Mouse (Mus musculus): ENCODE data around the gene Snrk. TPM values are rescaled to one million over a fixed set of nuclear protein-coding genes. Genes with fewer than 3 reads are reported as not detected.

Snrk gene
- polyA plus RNA-seq (2016; fragmentation: Nextera tagmentation; extraction: Ambion mirVana) = 48.9 and 51.0 TPM in 2 replicates

DNA sequence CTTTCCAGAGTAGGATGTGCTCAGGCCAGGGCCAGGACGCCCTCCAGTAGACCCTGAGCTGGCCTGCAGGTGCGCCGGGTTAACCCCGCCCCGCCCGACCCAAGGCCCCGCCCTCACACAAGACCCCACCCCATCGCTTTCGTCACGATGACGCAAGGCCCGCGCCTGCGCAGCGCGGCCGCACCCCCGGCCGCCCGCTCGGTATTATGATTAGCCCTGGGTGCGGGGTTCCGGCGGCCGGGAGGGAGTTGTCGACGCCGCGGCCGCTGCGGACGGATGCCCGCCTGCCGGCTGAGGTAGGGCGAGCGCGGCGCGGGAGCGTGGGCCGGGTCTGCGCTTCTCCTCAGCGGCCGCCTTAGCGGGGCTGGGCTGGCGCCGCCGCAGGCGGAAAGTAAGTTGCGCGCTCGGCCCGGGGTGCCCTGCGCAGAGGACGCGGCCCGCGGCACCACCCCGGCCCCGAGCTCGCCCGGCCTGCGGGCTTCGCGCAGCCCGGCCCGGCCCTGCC, at the start of gene Snrk:
TSS of gene Snrk (plus strand) at position 155 of the 505 bp plus-strand sequence.
- Histone ChIP-seq H3K27ac (peak within 1 kb of the TSS; percentile 87), H3K4me1 (peaks cover 5% of the 10 kb centered on the region), H3K27me3 (replicated peaks) (no peaks in the 10 kb centered on the region), H3K36me3 (no peaks in the 10 kb centered on the region), H3K9me3 (no peaks in the 10 kb centered on the region), H3K4me2 (replicated peaks) (peak within 1 kb of the TSS; percentile 90), H3K9ac (peak within 1 kb of the TSS; percentile 91), H3K4me3 (peak within 1 kb of the TSS; percentile 91)
- ATAC-seq (ENCODE audit: low FRiP score, low read depth) = peak; percentile 97
- under 1% methylated on average over 64 of the region's 67 CpGs for WGBS

DNA sequence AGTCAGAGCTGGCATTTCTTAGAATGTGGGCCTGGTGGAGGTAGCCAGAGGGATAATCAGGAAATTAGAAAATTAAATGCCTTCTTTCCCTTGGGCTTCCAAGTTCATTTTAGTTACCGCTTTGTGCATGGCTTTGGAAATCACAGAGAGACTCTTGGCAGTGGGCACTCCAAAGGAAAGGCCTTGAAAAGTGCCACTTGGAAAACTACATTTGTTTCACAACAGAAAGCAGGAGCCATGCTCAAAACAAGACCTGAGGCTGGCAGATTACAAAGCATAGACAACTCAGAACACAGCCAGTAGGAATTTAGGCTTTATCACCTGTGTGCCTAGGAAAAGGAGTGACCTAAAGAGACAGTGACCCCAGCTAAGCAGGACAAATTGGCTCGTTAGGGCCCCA, 49.4 kb upstream of the Snrk start:
- no peak for ATAC-seq (ENCODE audit: low FRiP score, low read depth)
- Histone ChIP-seq H3K4me3 (no peak overlapping the region), H3K4me2 (replicated peaks) (no peak overlapping the region), H3K9ac (no peak overlapping the region), H3K27ac (no peak overlapping the region), H3K9me3 (no peaks in the 10 kb centered on the region), H3K36me3 (no peaks in the 10 kb centered on the region), H3K27me3 (replicated peaks) (no peaks in the 10 kb centered on the region), H3K4me1 (no peaks in the 10 kb centered on the region)
- WGBS = 88% methylated on average over 2 of the region's 2 CpGs

DNA sequence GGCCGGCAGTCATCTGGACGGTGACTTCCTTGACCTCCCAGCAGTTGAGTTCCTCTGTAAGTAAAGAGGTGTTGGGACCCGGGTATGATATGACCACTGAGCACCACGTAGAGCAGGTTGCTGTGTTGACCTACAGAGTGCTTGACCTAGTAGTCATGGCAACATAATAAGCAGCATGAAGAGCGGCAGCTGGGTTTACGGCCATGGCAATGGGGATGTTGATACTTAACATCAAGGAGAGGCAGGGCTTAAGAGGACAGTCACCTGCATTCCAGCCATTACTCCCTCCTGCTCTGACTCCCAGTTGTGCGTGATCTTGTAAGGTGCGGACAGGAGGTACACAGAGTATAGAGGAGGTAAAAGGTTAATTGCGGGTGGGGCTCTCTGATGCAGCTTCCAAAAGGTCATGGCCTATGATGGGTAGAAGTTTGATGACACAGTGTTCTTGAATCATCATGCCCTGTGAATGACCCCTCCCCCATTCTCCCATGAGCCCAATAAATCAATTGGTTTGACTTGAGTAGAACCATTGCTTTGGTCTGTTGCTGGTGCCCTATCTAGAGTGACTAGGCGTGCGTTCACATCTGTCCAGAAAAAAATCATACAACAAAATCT, 47.4 kb upstream of the Snrk start:
- ATAC-seq (ENCODE audit: low FRiP score, low read depth) = no peak
- WGBS = 85% methylated on average over 11 of the region's 11 CpGs
- no peak overlapping the region for H3K27ac ChIP-seq

DNA sequence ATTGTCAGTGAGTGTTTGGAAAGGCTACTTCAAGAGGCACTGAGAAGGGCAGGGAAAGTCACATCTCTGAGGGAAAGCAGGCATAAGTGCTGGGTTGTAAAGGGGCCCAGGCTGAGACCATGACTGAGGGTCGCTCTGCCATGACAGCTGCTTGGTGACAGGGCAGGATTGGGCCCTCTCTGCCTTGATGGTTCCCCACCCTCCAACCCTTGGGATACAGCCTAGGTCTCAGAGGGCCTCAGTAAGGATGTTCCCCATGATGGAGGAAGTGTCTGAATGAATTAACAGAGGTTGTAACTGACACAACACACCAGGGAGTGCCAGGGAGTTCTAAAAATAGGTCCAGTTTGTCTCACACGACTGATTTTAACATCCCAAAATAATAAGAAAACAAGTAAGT, 43.1 kb upstream of the Snrk start:
- H3K9me3 ChIP-seq = no peaks in the 10 kb centered on the region
- H3K27me3 ChIP-seq (replicated peaks) = no peaks in the 10 kb centered on the region
- no peak overlapping the region for H3K9ac ChIP-seq
- H3K4me2 ChIP-seq (replicated peaks) = no peak overlapping the region
- H3K36me3 ChIP-seq = no peaks in the 10 kb centered on the region
- H3K27ac ChIP-seq = no peak overlapping the region
- H3K4me1 ChIP-seq = no peaks in the 10 kb centered on the region
- no peak overlapping the region for H3K4me3 ChIP-seq
- ATAC-seq (ENCODE audit: low FRiP score, low read depth) = no peak
- WGBS = 42% methylated on average over 2 of the region's 2 CpGs

More for the DNA sequence above, 47.4 kb upstream of the Snrk start:
- Histone ChIP-seq H3K9me3 (no peaks in the 10 kb centered on the region), H3K4me1 (no peaks in the 10 kb centered on the region), H3K9ac (no peak overlapping the region), H3K36me3 (no peaks in the 10 kb centered on the region), H3K4me3 (no peak overlapping the region), H3K27me3 (replicated peaks) (no peaks in the 10 kb centered on the region), H3K4me2 (replicated peaks) (no peak overlapping the region)

DNA sequence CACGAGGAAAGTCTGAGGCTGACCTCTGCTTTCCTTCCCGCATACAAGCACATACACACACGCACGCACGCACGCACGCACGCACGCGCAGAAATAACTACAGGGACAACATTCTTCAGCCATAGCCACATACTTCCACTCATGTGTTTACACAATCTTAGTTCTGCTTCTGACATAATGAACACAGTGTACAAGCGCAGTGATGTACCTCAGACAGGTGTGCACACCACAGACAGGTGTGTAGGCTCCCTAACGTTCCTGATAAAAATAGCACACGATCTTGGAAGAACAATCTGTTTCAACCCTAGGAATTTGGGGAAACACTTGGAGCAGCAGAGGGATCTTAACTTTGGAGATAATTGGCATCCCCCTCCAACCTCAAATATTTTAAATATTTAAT, 42.5 kb upstream of the Snrk start:
- H3K4me3 ChIP-seq = no peak overlapping the region
- no peaks in the 10 kb centered on the region for H3K36me3 ChIP-seq
- H3K4me1 ChIP-seq = no peaks in the 10 kb centered on the region
- H3K9ac ChIP-seq = no peak overlapping the region
- no peak for ATAC-seq (ENCODE audit: low FRiP score, low read depth)
- no peak overlapping the region for H3K4me2 ChIP-seq (replicated peaks)
- H3K27ac ChIP-seq = no peak overlapping the region
- 94% methylated on average over 13 of the region's 13 CpGs for WGBS
- H3K27me3 ChIP-seq (replicated peaks) = no peaks in the 10 kb centered on the region
- H3K9me3 ChIP-seq = no peaks in the 10 kb centered on the region

DNA sequence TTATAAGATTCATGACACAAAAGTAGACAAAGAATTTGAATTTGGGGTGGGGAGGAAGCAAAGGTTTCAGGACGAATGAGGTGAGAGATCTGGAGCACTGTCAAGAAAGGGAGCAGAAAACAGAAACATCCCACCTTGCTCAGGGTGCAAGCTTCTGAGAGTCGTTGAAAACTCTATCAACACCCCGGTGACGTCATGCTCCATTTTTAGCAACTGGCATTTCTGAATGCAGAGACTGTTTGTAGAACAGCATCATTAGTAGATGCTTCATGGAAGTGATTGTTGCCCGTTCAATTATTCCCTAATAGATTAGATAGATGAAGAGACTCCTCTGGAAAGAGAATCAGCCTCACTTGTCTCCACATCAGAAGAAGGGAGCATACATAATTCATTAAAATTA, 38.6 kb upstream of the Snrk start:
- H3K4me2 ChIP-seq (replicated peaks) = no peak overlapping the region
- H3K9ac ChIP-seq = no peak overlapping the region
- H3K27ac ChIP-seq = no peak overlapping the region
- H3K4me1 ChIP-seq = no peaks in the 10 kb centered on the region
- no peaks in the 10 kb centered on the region for H3K36me3 ChIP-seq
- no peak for ATAC-seq (ENCODE audit: low FRiP score, low read depth)
- H3K4me3 ChIP-seq = no peak overlapping the region
- no peaks in the 10 kb centered on the region for H3K9me3 ChIP-seq
- WGBS = 82% methylated on average over 5 of the region's 5 CpGs
- no peaks in the 10 kb centered on the region for H3K27me3 ChIP-seq (replicated peaks)

DNA sequence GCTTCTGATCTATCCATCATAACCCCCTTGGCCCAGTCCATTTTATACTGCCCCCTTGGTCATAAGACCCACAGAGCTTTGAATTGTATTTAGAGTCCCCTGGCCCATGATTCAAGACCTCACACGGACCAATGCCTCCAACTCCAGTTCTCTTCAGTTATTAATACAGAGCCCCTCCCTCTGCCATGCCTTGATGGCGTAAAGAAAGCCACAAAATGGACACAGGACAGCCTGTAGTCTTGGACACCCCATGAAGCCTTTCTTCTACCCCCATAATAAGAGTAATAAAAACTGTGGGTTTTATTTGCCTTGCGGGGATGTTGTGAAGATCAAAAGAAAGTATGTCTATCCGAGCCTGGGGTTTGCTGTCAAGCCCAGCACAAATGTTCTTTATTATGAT, 33.4 kb upstream of the Snrk start:
- H3K4me3 ChIP-seq = no peak overlapping the region
- H3K27ac ChIP-seq = no peak overlapping the region
- no peaks in the 10 kb centered on the region for H3K36me3 ChIP-seq
- no peak for ATAC-seq (ENCODE audit: low FRiP score, low read depth)
- H3K4me1 ChIP-seq = no peaks in the 10 kb centered on the region
- no peaks in the 10 kb centered on the region for H3K27me3 ChIP-seq (replicated peaks)
- no peak overlapping the region for H3K4me2 ChIP-seq (replicated peaks)
- WGBS = 31% methylated on average over 4 of the region's 4 CpGs
- no peaks in the 10 kb centered on the region for H3K9me3 ChIP-seq
- no peak overlapping the region for H3K9ac ChIP-seq

DNA sequence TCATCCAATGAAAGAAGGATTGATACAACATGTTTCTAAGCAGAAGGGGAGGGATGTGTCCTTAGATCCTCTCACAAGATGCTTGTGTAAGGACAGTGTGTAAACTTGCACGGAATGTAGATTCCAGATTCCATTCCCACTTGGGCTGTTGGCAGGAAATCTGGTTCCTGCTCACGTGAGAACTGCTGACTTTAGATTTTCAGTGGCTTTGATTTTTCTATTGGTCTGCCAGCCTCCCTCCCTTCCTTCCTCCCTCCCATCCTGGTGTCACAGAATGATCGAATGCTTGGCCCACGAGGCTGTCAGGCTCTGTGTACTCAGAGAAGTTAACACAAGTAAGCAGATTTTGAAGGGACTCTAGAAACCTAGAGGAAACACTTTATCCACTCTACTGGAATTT, 32.9 kb upstream of the Snrk start:
- H3K27ac ChIP-seq = no peak overlapping the region
- 53% methylated on average over 4 of the region's 4 CpGs for WGBS

DNA sequence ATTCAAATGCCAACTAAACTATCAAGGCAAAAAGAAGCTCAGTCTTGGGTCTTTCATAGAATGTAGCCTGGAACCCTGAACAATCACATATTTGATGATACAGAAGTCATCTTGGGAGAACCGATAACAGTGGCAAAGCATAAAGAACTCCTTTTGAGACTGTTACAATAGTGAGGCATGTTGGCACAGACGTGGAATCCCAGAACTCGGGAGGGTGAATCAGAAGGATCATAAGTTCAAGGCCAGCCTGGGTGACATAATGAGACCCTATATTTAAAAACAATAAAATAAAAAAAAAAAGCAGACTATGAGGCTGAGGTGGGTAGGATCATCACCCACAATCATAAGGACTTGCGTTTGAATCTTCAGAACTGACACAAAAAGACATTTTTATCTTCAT, 32.4 kb upstream of the Snrk start:
- WGBS = 83% methylated on average over 4 of the region's 4 CpGs
- Histone ChIP-seq H3K9me3 (no peaks in the 10 kb centered on the region), H3K36me3 (no peaks in the 10 kb centered on the region), H3K4me2 (replicated peaks) (no peak overlapping the region), H3K27ac (no peak overlapping the region), H3K9ac (no peak overlapping the region), H3K4me1 (no peaks in the 10 kb centered on the region), H3K27me3 (replicated peaks) (no peaks in the 10 kb centered on the region), H3K4me3 (no peak overlapping the region)
- ATAC-seq (ENCODE audit: low FRiP score, low read depth) = no peak

More for the DNA sequence above, 32.9 kb upstream of the Snrk start:
- no peaks in the 10 kb centered on the region for H3K9me3 ChIP-seq
- no peak overlapping the region for H3K9ac ChIP-seq
- H3K4me1 ChIP-seq = no peaks in the 10 kb centered on the region
- no peaks in the 10 kb centered on the region for H3K36me3 ChIP-seq
- no peak overlapping the region for H3K4me3 ChIP-seq
- H3K4me2 ChIP-seq (replicated peaks) = no peak overlapping the region
- ATAC-seq (ENCODE audit: low FRiP score, low read depth) = no peak
- H3K27me3 ChIP-seq (replicated peaks) = no peaks in the 10 kb centered on the region

DNA sequence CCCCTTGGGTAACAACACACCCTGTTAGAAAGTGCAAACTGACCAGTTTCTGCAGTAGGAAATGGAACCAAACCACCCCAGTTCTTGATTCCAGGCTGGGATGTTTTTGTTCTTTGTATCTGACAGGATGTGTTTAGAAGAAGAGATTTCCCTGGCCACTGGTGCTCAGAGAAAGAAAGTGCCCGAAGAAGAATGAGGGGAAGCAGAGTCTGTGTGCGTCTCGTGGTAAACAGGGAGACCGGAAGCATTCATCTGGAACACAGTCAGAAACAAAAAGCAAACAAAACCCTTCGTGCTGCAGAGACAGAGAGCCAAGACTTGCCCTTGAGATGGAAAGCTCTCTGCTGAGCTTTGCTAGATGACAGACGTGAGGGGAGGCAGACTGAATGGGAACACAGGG, 32.0 kb upstream of the Snrk start:
- H3K4me3 ChIP-seq = no peak overlapping the region
- no peaks in the 10 kb centered on the region for H3K27me3 ChIP-seq (replicated peaks)
- H3K4me1 ChIP-seq = no peaks in the 10 kb centered on the region
- no peak overlapping the region for H3K9ac ChIP-seq
- H3K27ac ChIP-seq = no peak overlapping the region
- H3K36me3 ChIP-seq = no peaks in the 10 kb centered on the region
- H3K4me2 ChIP-seq (replicated peaks) = no peak overlapping the region
- no peak for ATAC-seq (ENCODE audit: low FRiP score, low read depth)
- WGBS = 48% methylated on average over 6 of the region's 6 CpGs
- H3K9me3 ChIP-seq = no peaks in the 10 kb centered on the region

DNA sequence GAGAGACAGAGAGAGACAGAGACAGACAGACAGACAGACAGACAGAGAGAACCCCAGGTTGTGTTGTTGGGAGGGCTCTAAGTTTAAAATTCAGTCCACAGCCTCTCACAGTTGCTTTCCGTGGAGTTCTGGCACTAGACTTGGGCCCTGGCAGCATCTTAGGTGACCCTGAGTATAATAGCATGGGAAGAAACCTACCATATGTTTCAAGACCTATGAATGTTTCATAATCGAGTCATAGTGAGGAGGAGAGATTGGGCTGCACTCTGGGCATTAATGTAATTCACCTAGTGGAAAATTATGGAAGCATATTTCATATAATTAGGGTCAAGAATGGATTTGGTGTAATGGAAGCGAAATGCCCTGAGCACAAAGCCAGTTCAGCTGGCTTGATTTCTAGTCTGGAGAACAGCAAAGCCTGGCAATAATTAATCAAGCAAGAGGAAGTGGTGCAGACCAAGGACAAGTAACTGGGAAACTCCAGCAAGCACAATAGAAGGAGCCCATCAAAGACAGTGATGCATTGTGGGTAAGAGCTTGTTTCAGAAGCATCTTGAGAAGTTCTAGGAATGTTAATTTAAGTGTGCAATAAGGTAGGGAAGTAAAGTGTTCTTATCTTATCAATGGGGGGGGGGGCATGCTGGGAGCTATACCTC, 31.4 kb upstream of the Snrk start:
- H3K27ac ChIP-seq = no peak overlapping the region
- 89% methylated on average over 3 of the region's 3 CpGs for WGBS

DNA sequence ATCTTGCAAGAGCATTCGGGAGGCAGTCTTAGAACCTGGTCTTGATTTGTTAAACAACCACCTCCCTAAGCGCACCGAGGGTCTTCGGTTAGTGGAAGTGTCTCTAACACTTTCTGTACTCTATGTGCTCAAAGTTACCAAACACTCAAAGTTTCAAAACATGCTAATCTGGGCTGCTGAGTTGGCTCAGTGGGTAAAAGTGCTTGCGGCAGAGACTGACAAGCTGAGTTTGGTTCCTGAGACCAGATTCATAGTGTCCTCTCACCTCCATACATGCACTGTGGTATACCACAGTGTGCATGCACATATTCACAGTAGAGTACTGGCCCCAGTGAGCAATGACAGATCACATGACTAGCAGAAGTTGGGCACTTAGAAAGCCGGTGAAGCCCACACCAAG, 30.0 kb upstream of the Snrk start:
- Histone ChIP-seq H3K36me3 (no peaks in the 10 kb centered on the region), H3K4me1 (no peaks in the 10 kb centered on the region), H3K4me3 (no peak overlapping the region), H3K27me3 (replicated peaks) (no peaks in the 10 kb centered on the region), H3K27ac (no peak overlapping the region), H3K9ac (no peak overlapping the region), H3K4me2 (replicated peaks) (no peak overlapping the region), H3K9me3 (no peaks in the 10 kb centered on the region)
- 91% methylated on average over 6 of the region's 6 CpGs for WGBS
- no peak for ATAC-seq (ENCODE audit: low FRiP score, low read depth)

More for the DNA sequence above, 31.4 kb upstream of the Snrk start:
- no peak overlapping the region for H3K4me3 ChIP-seq
- no peaks in the 10 kb centered on the region for H3K9me3 ChIP-seq
- H3K4me1 ChIP-seq = no peaks in the 10 kb centered on the region
- no peak overlapping the region for H3K4me2 ChIP-seq (replicated peaks)
- no peak for ATAC-seq (ENCODE audit: low FRiP score, low read depth)
- no peak overlapping the region for H3K9ac ChIP-seq
- H3K36me3 ChIP-seq = no peaks in the 10 kb centered on the region
- no peaks in the 10 kb centered on the region for H3K27me3 ChIP-seq (replicated peaks)

DNA sequence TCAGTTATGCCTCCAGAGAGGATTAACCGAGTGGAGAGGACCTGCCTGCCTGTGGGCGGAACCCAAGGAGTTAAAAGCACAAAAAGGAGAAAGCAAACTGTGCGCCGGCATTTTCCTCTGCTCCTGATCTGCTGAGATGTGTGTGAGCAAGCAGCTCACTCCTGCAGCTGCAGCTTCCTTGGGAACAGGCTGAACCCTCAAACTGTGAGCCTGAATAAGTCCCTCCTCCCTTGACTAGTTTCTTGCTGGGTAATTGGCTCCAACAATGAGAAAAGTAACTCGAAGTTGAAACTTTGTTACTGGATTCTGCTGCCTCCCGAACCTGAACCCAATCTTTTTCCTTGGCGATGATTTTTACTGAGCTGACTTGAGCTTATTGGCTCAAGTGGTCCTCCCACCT, 25.9 kb upstream of the Snrk start:
- no peak overlapping the region for H3K4me3 ChIP-seq
- no peak overlapping the region for H3K4me2 ChIP-seq (replicated peaks)
- H3K36me3 ChIP-seq = no peaks in the 10 kb centered on the region
- H3K4me1 ChIP-seq = no peaks in the 10 kb centered on the region
- no peaks in the 10 kb centered on the region for H3K27me3 ChIP-seq (replicated peaks)
- no peak overlapping the region for H3K9ac ChIP-seq
- H3K27ac ChIP-seq = no peak overlapping the region
- no peaks in the 10 kb centered on the region for H3K9me3 ChIP-seq
- no peak for ATAC-seq (ENCODE audit: low FRiP score, low read depth)
- WGBS = 66% methylated on average over 7 of the region's 7 CpGs

Measured in neural tube, embryonic 12.5 days (tissue).